Mouse (Mus musculus) C2C12 (cell line): Measurements from ENCODE around the gene Pdzd2.

ENCODE experiments used
- CEBPB ChIP-seq: IDR thresholded peaks from one replicate; pipeline ENCODE4 v1.6.1; 2011; ENCODE audit warnings: low read depth, mild to moderate bottlenecking, control low read depth, moderate library complexity
- CTCF ChIP-seq: IDR thresholded peaks from one replicate; pipeline ENCODE4 v1.5.1; 2011; ENCODE audit not compliant: control insufficient read depth, insufficient read depth, insufficient read length
- MAX ChIP-seq: IDR thresholded peaks from one replicate; pipeline ENCODE4 v1.6.1; 2011; ENCODE audit warnings: mild to moderate bottlenecking, control low read depth
- MYOD1 ChIP-seq: IDR thresholded peaks from one replicate; pipeline ENCODE4 v1.6.1; 2011; ENCODE audit warnings: low read depth; ENCODE audit not compliant: control insufficient read depth, insufficient read length
- MYOG ChIP-seq: IDR thresholded peaks from one replicate; pipeline ENCODE4 v1.6.1; 2011; ENCODE audit not compliant: control insufficient read depth, insufficient read length; ENCODE audit errors: extremely low read depth
- USF1 ChIP-seq: IDR thresholded peaks from one replicate; pipeline ENCODE4 v1.6.1; 2011; ENCODE audit warnings: low read depth, mild to moderate bottlenecking, control low read depth, moderate library complexity

GRCm38 (mm10) chr15:12763147-12763546, 23.4 kb upstream of the Pdzd2 start:
- TF ChIP-seq CTCF = no peak
- TF ChIP-seq MYOD1 = no peak
- TF ChIP-seq MAX = no peak
- no peak for TF ChIP-seq MYOG
- peak; percentile 28 for TF ChIP-seq USF1
- TF ChIP-seq CEBPB = no peak
